Mouse (Mus musculus) embryonic fibroblast, embryonic 13.5 days (primary cell): ENCODE data around the gene Minos1.
A peak's percentile ranks its signal among the peaks of the same experiment; 100 is the strongest.

Source experiments
- CTCF ChIP-seq: IDR thresholded peaks from 2 replicates; pipeline ENCODE4 v1.5.1; 2011; ENCODE audit warnings: mild to moderate bottlenecking, control low read depth, low read length, moderate library complexity, borderline replicate concordance; ENCODE audit not compliant: insufficient read depth
- POLR2A ChIP-seq: IDR thresholded peaks from 2 replicates; pipeline ENCODE4 v1.6.1; 2011; ENCODE audit warnings: low read depth, mild to moderate bottlenecking, control low read depth, low read length, moderate library complexity

DNA sequence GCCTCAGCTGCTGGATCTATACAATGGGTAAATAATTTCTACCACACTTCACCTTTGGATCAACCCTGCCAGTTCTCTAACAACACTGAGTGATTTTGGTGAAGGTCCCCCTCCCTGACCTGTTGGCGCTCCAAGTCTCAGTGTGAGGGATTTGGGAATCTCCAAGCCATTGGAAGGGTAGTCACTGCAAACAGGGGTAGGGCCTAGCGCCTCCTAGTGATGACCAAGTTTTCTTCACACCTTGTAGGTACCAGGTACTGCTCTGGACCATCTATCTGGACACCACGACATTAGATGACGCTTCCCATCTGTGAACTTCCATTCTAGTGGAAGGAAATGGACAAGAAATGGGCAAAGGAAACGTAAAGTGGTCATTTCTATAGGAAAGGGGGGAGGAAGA lies 55.0 kb downstream of the Minos1 start:
- TF ChIP-seq CTCF (peak; percentile 15; the same call in 1 of the 2 replicates), POLR2A (no peak)
